Mouse (Mus musculus) gastrocnemius, adult 2 months (tissue): ENCODE data around the gene Uqcr11. TPM values are rescaled to one million over a fixed set of nuclear protein-coding genes. Genes with fewer than 3 reads are reported as not detected.

Experiments
- DNase-seq: peaks from one replicate; pipeline ENCODE4 v3.0.0; 2022
- H3K27ac ChIP-seq: fragments of 200-600 bp; 2 replicates; pipeline ENCODE4 v1.8.1; 2022; ENCODE audit warnings: mild to moderate bottlenecking
- H3K4me3 ChIP-seq: fragments of 200-600 bp; 2 replicates; pipeline ENCODE4 v1.8.1; 2022; ENCODE audit warnings: mild to moderate bottlenecking, moderate library complexity
- CTCF ChIP-seq: fragments of 200-600 bp; IDR thresholded peaks from 2 replicates; pipeline ENCODE4 v1.8.1; 2022; ENCODE audit warnings: antibody characterized with exemption, mild to moderate bottlenecking, moderate library complexity
- intact Hi-C: fragments of 180-260 bp; cut with DNase I; formaldehyde crosslinking; loops from one replicate; pipeline ENCODE4 v1.15.1; 2025
- long read RNA-seq, 2 experiments: library from polyadenylated mRNA; stranded (forward); transcript quantifications; one replicate each; pipeline ENCODE4 v2.0.0; 2021
- total RNA-seq, 2 experiments: library from RNA; stranded (reverse); gene quantifications; 2 replicates each; pipeline ENCODE4 v1.2.3; 2021

The Uqcr11 gene
- total RNA-seq = 1,000 to 10,000 TPM in 1 of 2 experiments, 100 to 1,000 TPM in 1; 776 to 1,068 TPM
- long read RNA-seq, experiment 1, transcript Uqcr11-201 (3 exons, 445 nt) = major isoform, 508 of 523 reads
- long read RNA-seq, experiment 1, partial matches to known transcripts = 11 of 523 reads
- long read RNA-seq, experiment 1, other reads (novel, unspliced or antisense) = 1 of 523 reads
- long read RNA-seq, experiment 2, transcript Uqcr11-201 (3 exons, 445 nt) = major isoform, 594 of 618 reads
- long read RNA-seq, experiment 2, transcript Uqcr11-203 (3 exons, 605 nt) = minor isoform, 6 of 618 reads
- long read RNA-seq, experiment 2, partial matches to known transcripts = 18 of 618 reads
- long read RNA-seq, experiment 2, other reads (novel, unspliced or antisense) = 0 of 618 reads

DNA sequence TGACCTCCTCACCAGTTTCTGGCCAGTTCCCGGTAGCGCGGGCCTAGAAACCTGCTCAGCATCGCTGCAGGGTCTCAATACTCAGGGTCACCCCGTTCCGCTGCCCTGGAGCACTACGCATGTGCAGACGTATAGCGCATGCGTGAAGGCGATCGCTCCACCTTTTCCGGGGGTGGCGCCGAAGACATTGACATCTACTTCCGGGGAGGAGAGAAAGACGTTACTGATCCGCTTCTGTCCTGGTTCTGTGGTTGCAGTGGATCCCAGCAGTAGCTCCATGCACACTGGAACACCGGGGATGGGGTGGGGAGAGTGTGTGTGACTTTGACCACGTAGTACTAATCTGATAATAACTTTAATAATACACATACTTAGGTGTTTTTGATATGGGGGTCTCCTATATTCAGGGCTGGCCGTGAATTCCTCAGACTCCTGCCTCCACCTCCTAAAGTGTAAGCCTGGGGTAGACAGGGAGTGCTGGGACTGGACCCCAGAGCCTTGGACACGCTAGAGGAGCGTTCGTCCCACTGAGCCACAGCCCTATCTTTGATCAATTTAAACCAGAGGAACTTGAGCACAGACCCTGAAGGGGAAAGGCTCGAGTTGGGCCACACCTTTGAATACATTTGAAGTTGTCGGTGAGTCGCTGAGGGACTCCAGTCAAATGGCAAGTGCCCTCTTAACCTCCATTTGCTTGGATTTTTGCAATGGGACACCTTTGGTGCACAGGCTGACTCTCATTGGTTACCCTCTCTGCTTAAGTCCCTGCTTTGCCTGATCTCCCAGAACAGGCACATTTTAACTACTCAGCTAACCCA is at the start of gene Uqcr11:
Gene Uqcr11, minus strand, starts transcription at position 147 of the 818 bp plus-strand sequence.
- no peak for TF ChIP-seq CTCF
- peak; percentile 95 for DNase-seq
- intact Hi-C loops = loop anchor here (2.0 to 10.0 kb wide), 2 partner anchors 26 to 298 kb away; partner anchors contain the start of genes Izumo4, Mob3a and Tcf3
- Histone ChIP-seq H3K4me3 (peak within 1 kb of the TSS; percentile 94), H3K27ac (peak within 1 kb of the TSS; percentile 95)

DNA sequence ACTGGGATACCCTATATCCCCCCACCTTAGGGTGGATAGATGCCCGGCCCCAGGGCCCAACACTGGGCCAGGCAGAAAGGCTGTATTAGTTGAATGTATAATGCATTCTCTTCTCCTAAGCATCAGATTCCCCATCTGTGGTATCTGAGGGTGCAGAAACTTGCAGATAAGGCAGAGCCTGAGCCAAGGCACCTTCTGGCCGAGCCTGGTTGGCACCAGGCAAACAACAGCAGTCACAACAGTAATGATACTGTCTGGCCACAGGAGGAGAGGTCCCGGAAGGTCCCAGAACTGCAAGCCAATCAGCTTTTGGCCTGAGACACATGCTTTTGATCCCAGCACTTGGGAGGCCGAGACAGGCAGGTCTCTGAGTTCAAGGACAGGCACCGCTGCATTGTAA is 49.1 kb upstream of the Uqcr11 start:
- TF ChIP-seq CTCF = no peak
- intact Hi-C loops = no loop called here
- no peak for DNase-seq
- H3K4me3 ChIP-seq = no peak overlapping the region
- no peak overlapping the region for H3K27ac ChIP-seq

DNA sequence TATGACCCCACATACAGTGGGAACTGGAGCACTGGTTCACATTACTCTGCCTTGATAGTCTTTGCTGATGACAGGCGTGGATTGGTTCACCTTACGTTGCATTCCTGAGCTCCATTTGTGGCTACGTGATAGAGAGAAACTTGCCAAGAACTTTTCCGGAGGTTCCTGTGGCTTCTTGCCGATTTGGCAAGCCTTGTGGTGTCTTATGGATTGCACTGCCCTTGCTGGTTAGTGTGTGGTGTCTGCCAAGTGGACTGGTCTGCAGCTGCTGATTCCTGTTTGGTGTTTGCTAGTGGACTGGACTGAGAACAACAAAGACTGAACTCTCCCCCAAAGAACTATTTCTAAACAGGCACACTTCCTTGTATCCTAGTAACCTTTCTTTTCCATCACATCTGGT is 48.2 kb upstream of the Uqcr11 start:
- intact Hi-C loops = no loop called here
- Histone ChIP-seq H3K27ac (no peak overlapping the region), H3K4me3 (no peak overlapping the region)
- DNase-seq = no peak
- TF ChIP-seq CTCF = no peak

DNA sequence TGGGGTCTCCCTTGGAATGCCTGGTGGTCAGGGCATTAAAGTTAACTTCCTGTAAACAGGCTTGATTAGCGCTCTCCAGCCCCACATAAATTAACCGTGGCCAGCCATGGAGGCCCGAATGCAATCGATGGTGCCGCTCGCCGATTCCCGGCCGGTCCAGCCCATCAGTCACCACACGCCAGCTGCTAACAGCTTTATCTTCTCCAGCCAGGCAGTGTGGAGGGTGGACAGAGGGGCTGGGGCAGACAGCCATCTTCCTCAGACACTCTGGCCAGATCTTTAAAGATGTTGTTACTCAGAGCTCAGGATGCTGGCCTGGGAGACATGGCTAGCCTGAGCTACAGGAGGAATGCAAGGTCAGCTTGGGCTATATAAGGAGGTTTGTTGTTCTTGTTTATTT is 47.0 kb upstream of the Uqcr11 start:
- Histone ChIP-seq H3K4me3 (no peak overlapping the region), H3K27ac (no peak overlapping the region)
- intact Hi-C loops = no loop called here
- TF ChIP-seq CTCF = no peak
- DNase-seq = no peak

DNA sequence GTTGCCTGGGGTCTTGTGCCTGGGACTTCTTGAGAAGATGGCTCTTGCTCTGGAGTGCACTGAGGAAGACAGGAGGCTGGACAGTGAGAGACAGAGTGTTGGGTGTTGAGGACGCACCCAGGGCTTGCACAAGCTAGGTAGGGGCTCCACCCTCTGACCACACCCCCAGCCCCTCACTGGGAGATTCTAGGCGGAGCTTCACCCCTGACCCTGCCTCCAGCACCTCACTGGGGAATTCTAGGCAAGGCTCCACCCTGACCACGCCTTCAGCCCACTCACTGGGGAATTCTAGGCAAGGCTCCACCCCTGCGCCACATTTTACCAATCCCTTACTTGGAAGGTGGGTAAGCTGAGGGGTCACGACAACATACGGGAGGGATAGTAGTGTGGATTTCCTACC is 44.0 kb upstream of the Uqcr11 start:
- TF ChIP-seq CTCF = no peak
- intact Hi-C loops = no loop called here
- H3K4me3 ChIP-seq = no peak overlapping the region
- no peak for DNase-seq
- H3K27ac ChIP-seq = no peak overlapping the region

DNA sequence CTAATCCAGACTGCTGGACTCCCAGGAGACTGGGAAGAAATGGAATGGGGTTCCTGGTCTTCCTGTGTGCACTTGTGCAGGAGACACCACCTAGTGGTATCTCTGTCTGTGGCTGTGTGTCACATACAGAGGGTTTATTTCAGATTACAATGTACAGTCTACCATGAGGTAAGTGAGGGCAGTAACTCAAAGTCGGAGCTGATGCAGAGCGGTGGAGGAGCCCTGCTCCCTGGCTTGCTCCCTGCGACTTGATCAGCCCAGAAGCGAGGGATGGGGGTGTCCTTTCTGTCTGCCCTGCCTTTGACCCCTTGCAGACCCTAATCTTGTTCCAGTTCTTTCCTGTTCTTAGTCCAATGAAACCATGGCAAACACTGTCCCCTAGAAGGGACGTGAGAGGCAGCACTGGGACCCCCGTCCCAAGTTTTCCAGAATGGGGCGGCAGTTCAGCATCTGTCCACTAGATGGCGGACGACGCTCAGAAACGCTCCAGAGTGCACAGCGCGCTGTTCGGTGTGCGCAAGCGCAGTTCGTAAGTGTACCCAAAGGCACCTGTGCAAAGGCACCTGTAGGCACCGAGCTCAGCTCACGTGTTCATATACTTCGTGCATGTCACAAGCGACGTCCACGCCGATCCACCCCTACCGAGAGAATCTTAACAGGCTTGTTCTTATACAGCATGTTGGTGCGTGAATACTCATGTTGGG is 39.4 kb upstream of the Uqcr11 start:
- Histone ChIP-seq H3K4me3 (peak overlapping the region; percentile 33; the same call in 1 of the 2 replicates), H3K27ac (no peak overlapping the region)
- peak; percentile 100 for TF ChIP-seq CTCF
- DNase-seq = peak; percentile 85
- intact Hi-C loops = loop anchor here (1.0 to 2.0 kb wide), 2 partner anchors 62 to 103 kb away; no protein-coding TSS in a partner anchor

DNA sequence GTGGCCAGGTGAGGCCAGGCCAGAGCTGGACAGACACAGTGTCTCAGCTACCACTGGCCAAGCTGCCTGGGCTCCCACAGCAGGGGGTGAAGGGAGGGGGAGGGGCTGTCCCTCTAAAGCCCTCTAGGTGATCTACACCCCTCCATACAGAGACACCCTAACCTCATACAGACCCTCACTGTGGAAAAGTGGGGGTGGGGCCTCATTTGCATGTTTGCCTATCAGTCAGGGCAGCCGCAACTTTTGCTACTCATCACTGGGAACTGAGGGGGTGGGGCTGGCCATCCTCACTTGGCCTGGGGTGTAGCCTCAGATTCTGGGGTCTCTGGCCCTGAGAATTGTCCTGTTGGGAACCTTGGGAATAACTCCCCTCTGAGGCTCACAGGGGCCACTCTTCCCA is 38.4 kb upstream of the Uqcr11 start:
- Histone ChIP-seq H3K4me3 (no peak overlapping the region), H3K27ac (no peak overlapping the region)
- DNase-seq = no peak
- intact Hi-C loops = no loop called here
- TF ChIP-seq CTCF = no peak

DNA sequence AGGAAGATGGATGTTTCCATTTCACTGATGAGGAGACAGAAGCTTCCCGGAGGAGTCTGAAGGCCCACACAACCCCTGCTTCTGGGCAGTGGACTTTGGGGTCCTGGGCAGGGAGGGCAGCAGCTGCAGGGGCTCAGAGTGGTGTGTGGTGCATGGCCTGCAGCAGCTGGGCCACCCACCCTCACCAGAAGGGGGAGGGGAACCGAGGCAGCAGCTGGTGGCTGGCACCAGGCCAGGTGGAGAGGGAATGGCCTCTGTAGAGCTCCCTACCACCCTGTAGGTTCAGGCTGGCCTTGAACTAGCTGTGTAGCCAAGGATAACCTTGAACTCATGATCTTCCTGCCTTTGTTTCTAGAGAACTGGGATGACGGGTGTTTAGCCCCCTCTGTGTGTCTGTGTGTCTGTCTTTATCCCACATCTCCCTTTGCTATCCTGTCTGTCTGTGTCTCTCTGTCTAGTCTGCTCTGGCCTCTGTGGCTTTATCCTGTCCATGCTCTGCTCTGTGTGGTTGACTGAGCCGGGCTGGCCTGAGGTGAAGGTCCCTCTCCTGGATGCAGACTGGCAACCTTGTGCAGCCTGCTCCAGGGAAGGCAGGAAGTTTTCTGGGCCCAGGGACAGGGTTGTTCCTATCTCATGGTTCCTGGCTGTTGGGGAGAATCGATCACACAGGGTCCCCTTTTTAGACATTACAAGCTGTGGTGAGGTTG is 37.9 kb upstream of the Uqcr11 start:
- H3K4me3 ChIP-seq = no peak overlapping the region
- DNase-seq = no peak
- H3K27ac ChIP-seq = no peak overlapping the region
- TF ChIP-seq CTCF = no peak
- intact Hi-C loops = no loop called here

DNA sequence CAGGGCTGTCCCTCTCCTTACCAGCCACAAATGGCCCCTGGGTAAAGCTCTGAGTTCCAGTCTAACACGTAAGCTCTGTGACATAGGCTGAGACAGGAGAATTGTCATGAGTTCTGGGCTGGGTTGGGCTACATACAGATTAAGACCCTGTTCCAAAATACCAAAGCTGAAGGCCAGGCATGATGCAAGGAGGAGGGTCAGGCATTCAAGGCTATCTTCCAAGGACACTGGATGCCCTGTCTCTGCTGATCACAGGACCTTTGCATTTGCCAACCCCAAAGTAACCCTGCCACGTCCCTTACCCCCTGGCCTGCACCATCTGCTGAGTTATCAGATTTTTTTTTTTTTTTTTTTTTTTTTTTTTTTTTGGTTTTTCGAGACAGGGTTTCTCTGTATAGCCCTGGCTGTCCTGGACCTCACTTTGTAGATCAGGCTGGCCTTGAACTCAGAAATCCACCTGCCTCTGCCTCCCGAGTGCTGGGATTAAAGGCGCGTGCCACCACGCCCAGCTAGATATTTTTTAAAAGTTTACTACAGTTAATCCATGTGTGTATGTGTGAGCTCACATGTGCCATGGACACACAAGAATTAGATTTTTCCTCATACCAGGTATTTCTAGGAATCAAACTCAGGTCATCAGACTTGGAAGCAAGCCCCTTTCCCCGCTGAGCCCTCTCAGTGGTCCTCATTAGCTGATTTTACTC is 37.1 kb upstream of the Uqcr11 start:
- DNase-seq = no peak
- H3K4me3 ChIP-seq = no peak overlapping the region
- intact Hi-C loops = no loop called here
- no peak for TF ChIP-seq CTCF
- H3K27ac ChIP-seq = no peak overlapping the region

DNA sequence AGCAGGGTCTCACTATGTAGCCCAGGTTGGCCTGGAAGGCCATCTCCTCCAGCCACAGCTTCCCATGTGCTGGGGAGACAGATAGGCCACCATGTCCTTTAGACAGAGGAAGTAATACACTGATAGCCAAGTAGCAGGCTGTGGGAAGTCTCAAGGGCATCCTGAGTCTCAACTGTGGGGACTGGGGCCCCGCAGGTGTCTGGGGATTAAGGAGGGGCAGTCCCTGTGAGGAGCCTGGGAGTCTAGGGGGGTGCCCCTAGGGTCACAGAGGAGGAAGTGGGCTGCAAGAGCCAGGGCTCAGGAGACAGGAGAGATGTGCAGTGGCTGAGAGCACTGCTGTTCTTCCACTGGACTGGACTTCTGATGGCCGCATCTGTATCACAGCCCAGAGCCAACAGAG is 36.4 kb upstream of the Uqcr11 start:
- DNase-seq = no peak
- H3K27ac ChIP-seq = no peak overlapping the region
- intact Hi-C loops = no loop called here
- no peak overlapping the region for H3K4me3 ChIP-seq
- no peak for TF ChIP-seq CTCF

DNA sequence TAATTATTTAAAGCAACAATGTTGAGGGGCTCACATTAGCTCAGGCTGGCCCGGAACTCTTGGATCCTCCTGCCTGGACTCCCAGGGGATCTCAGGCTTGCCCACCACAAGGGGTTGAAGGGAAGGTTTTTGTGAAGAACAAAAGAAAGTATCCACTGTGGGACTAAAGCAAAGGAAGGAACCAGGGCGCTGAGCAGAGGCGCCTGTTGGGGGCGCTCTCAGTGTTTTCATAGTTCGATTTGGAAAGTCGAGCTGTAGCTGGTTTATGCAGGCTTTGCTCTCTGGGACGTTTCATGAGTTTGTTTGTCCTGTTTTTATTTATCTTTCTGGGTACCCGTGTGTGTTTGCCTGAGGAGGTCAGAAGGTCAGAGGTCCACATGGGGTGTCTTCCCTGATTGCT is 35.0 kb upstream of the Uqcr11 start:
- TF ChIP-seq CTCF = peak; percentile 9; the same call in 1 of the 2 replicates
- H3K4me3 ChIP-seq = no peak overlapping the region
- no peak for DNase-seq
- intact Hi-C loops = no loop called here
- no peak overlapping the region for H3K27ac ChIP-seq

DNA sequence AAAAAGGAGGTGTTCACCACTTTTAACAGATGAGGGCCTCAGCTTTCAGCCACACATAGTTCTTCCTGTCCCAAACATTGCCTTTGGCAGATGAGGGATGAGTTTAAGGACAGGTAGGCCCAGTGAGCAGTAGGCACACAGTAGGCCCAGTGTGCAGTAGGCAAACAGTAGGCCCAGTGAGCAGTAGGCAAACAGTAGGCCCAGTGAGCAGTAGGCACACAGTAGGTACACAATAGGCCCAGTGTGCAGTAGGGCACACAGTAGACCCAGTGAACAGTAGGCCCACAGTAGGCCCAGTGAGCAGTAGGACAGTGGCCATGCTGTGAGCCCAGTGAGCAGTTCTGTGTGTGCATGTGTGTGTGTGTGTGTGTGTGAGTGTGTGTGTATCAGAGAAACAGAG is 33.4 kb upstream of the Uqcr11 start:
- Histone ChIP-seq H3K4me3 (no peak overlapping the region), H3K27ac (no peak overlapping the region)
- intact Hi-C loops = no loop called here
- no peak for TF ChIP-seq CTCF
- no peak for DNase-seq
